Comparison of ENCODE assay signal across 20 mouse cellular contexts in the genomic region with DNA sequence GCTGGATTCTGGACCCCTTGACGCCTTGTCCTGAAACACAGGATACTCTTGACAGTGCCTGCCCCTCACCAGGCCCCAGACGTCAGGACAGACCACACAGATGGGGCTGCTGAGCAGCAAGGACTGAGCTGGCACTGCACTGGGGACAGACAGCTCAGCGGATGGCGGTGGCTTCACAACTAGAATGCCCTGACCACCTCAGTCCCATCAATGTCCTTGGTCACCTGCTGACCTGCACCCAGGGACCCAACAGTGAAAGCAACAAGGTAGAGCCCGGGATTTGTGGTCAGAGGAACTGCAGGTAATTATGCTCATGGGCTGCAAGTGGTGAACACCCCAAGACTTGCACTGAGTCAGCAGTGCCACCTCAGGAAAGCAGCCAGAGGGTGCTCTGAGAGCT. TPM values are rescaled to one million over a fixed set of nuclear protein-coding genes. Genes with fewer than 3 reads are reported as not detected.
DNase-seq lines count a peak whose midpoint lies in the region; TF ChIP-seq lines count a peak whose summit lies in the region.
"Had no signal": no experiment of that assay in that cellular context is flagged by ENCODE, and none has a peak within 500 bp of the region (broad histone marks: within the 10 kb centered on the region; RNA-seq: fewer than 3 reads in every experiment).

No protein-coding gene starts in this region.

- intact Hi-C loops in heart, postnatal 36 days (cut with DNase I) = no loop called here

- no peak overlapping the region for H3K4me3 ChIP-seq in myocyte
- H3K4me3 ChIP-seq: embryonic facial prominence, embryonic 10.5 days; embryonic facial prominence, embryonic 12.5 days; forebrain, embryonic 13.5 days; forebrain, embryonic 15.5 days had no signal

- DNase-seq in heart, adult 11 months = peak; percentile 90
- DNase-seq in heart, postnatal 36 days = no peak
- peak; percentile 4 for DNase-seq in kidney, postnatal 10 days
- no peak for DNase-seq in kidney, adult 18-20 months
- DNase-seq: adrenal gland, adult 8-10 months; adrenal gland, postnatal 14 days; adrenal gland, postnatal 36 days; B cell, adult 2 months; cerebellum, adult 11-12 months; cerebellum, adult 2 months; cerebellum, adult 9-10 months; cerebellum, postnatal 10 days; cerebellum, postnatal 25 days had no signal

- H3K79me2 ChIP-seq in myocyte (ENCODE audit: control insufficient read depth, insufficient read depth) = no peaks in the 10 kb centered on the region

- TF ChIP-seq POLR2A in myocyte (IDR thresholded peaks at IDR 0.05; ENCODE audit: insufficient read length, low read depth) = no peak

- H3ac ChIP-seq in myocyte (ENCODE audit: control insufficient read depth, insufficient read length) = no peak overlapping the region

- peaks cover 8% of the 10 kb centered on the region for H3K36me3 ChIP-seq in myocyte (ENCODE audit: control insufficient read depth, insufficient read depth)

- no peaks in the 10 kb centered on the region for H3K27me3 ChIP-seq in myocyte (ENCODE audit: control insufficient read depth, insufficient read depth, insufficient read length)
- H3K27me3 ChIP-seq: CH12.LX; embryonic facial prominence, embryonic 12.5 days; forebrain, embryonic 13.5 days; forebrain, embryonic 15.5 days; Patski had no signal

- H3K4me2 ChIP-seq in myocyte (ENCODE audit: low read depth) = no peak overlapping the region
- H3K4me2 ChIP-seq: embryonic facial prominence, embryonic 12.5 days; forebrain, embryonic 13.5 days; forebrain, embryonic 15.5 days had no signal

TF ChIP-seq in myocyte, 11 proteins besides CTCF, POLR2A, EP300 and RAD21:
- peak; percentile 38 for TF ChIP-seq POLR2AphosphoS2 (IDR thresholded peaks at IDR 0.05; ENCODE audit: insufficient read length, low read depth)
- TF ChIP-seq CEBPB (IDR thresholded peaks at IDR 0.05; ENCODE audit: insufficient read depth, poor library complexity, severe bottlenecking) = no peak
- no peak for TF ChIP-seq MYOD1 (IDR thresholded peaks at IDR 0.05; ENCODE audit: control insufficient read depth in 1 of 3, insufficient read length in 2 of 3, low read depth in 2 of 3)

RNA-seq across cellular contexts. Expression of a gene that starts 2.3 kb away (rescaled TPM):
- 1 to 10 TPM; 1.4 to 1.5 TPM for total RNA-seq in heart, postnatal 36 days (2021)
- 0.84 TPM for polyA plus RNA-seq in myocyte (2012; fragmentation: generic; extraction: Trizol)

RNA-seq across cellular contexts. Expression of a gene that starts 11.1 kb away (rescaled TPM):
- 10 to 100 TPM; 21.1 to 21.4 TPM for total RNA-seq in heart, postnatal 36 days (2021)
- 28.4 TPM for polyA plus RNA-seq in myocyte (2012; fragmentation: generic; extraction: Trizol)

RNA-seq across cellular contexts. Expression of a gene that starts 17.5 kb away (rescaled TPM):
- total RNA-seq in heart, postnatal 36 days (2021) = 1 to 10 TPM; 8.5 to 9.3 TPM
- polyA plus RNA-seq in myocyte (2012; fragmentation: generic; extraction: Trizol) = 11.0 TPM

RNA-seq across cellular contexts. Expression of a gene that starts 26.1 kb away (rescaled TPM):
- total RNA-seq in heart, postnatal 36 days (2021) = 10 to 100 TPM; 43.4 to 48.2 TPM
- polyA plus RNA-seq in myocyte (2012; fragmentation: generic; extraction: Trizol) = 50.8 TPM

RNA-seq across cellular contexts. Expression of a gene that starts 26.1 kb away (rescaled TPM):
- 100 to 1,000 TPM; 137 to 154 TPM for total RNA-seq in heart, postnatal 36 days (2021)
- 111 TPM for polyA plus RNA-seq in myocyte (2012; fragmentation: generic; extraction: Trizol)

Comparison
In these comparisons a context has a peak if more than half of its experiments do, and no peak if none do; other contexts are left out.
1. DNase-seq: peak in heart, adult 11 months (single experiment) and kidney, postnatal 10 days (single experiment); none in heart, postnatal 36 days (0 of 2) and kidney, adult 18-20 months (single experiment).